Mouse (Mus musculus): Measurements from ENCODE around the gene Slc16a2.

Gene Slc16a2

GRCm38 (mm10) chrX:103821832-103822196 is at the start of gene Slc16a2:
Gene Slc16a2, minus strand, starts transcription at chrX:103821983.
- DNase-seq (ENCODE audit: low read depth, low spot score) = peak; percentile 47

GRCm38 (mm10) chrX:103863502-103863901 is 41.7 kb upstream of the Slc16a2 start:
- no peak for DNase-seq (ENCODE audit: low read depth, low spot score)

GRCm38 (mm10) chrX:103862877-103863276 is 41.1 kb upstream of the Slc16a2 start:
- no peak for DNase-seq (ENCODE audit: low read depth, low spot score)

- no peak for DNase-seq (ENCODE audit: low read depth, low spot score)
Measured at GRCm38 (mm10) chrX:103845266-103845665, 23.5 kb upstream of the Slc16a2 start.

- no peak for DNase-seq (ENCODE audit: low read depth, low spot score)
Measured at GRCm38 (mm10) chrX:103828836-103829235, 7.1 kb upstream of the Slc16a2 start.

- no peak for DNase-seq (ENCODE audit: low read depth, low spot score)
Measured at GRCm38 (mm10) chrX:103822271-103822811, 558 bp upstream of the Slc16a2 start.

- no peak for DNase-seq (ENCODE audit: low read depth, low spot score)
Measured at GRCm38 (mm10) chrX:103821195-103821831, 470 bp downstream of the Slc16a2 start.

GRCm38 (mm10) chrX:103820307-103821194 is 1.2 kb downstream of the Slc16a2 start:
- no peak for DNase-seq (ENCODE audit: low read depth, low spot score)

GRCm38 (mm10) chrX:103819253-103819652 is 2.5 kb downstream of the Slc16a2 start:
- no peak for DNase-seq (ENCODE audit: low read depth, low spot score)

GRCm38 (mm10) chrX:103812690-103813089 is 9.1 kb downstream of the Slc16a2 start:
- no peak for DNase-seq (ENCODE audit: low read depth, low spot score)

- no peak for DNase-seq (ENCODE audit: low read depth, low spot score)
Measured at GRCm38 (mm10) chrX:103810483-103810882, 11.3 kb downstream of the Slc16a2 start.

GRCm38 (mm10) chrX:103806373-103806772 is 15.4 kb downstream of the Slc16a2 start:
- no peak for DNase-seq (ENCODE audit: low read depth, low spot score)

- no peak for DNase-seq (ENCODE audit: low read depth, low spot score)
Measured at GRCm38 (mm10) chrX:103796961-103797360, 24.8 kb downstream of the Slc16a2 start.

GRCm38 (mm10) chrX:103795506-103795905 is 26.3 kb downstream of the Slc16a2 start:
- DNase-seq (ENCODE audit: low read depth, low spot score) = no peak

- no peak for DNase-seq (ENCODE audit: low read depth, low spot score)
Measured at GRCm38 (mm10) chrX:103791329-103791728, 30.5 kb downstream of the Slc16a2 start.

- DNase-seq (ENCODE audit: low read depth, low spot score) = peak; percentile 22
Measured at GRCm38 (mm10) chrX:103785681-103786080, 36.1 kb downstream of the Slc16a2 start.

- no peak for DNase-seq (ENCODE audit: low read depth, low spot score)
Measured at GRCm38 (mm10) chrX:103776412-103776811, 45.4 kb downstream of the Slc16a2 start.

- DNase-seq (ENCODE audit: low read depth, low spot score) = no peak
Measured at GRCm38 (mm10) chrX:103746197-103746596, 75.6 kb downstream of the Slc16a2 start.

GRCm38 (mm10) chrX:103744171-103745039 is 77.4 kb downstream of the Slc16a2 start:
- no peak for DNase-seq (ENCODE audit: low read depth, low spot score)

GRCm38 (mm10) chrX:103742057-103742315 is 79.8 kb downstream of the Slc16a2 start:
- DNase-seq (ENCODE audit: low read depth, low spot score) = no peak

- DNase-seq (ENCODE audit: low read depth, low spot score) = peak; percentile 42
Measured at GRCm38 (mm10) chrX:103741215-103742056, 80.3 kb downstream of the Slc16a2 start.
